Mouse (Mus musculus) subcutaneous adipose tissue, adult 2 months (tissue): ENCODE measurements around the gene Trim24. TPM values are rescaled to one million over a fixed set of nuclear protein-coding genes. Genes with fewer than 3 reads are reported as not detected.

Experiments
- polyA plus RNA-seq: library from polyadenylated mRNA; depleted of rRNA; stranded (reverse); fragments of >200 nt; gene quantifications from 2 replicates; pipeline ENCODE4 v1.2.3, GENCODE M21; 2012; ENCODE audit warnings: low replicate concordance; rRNA removed

Trim24 gene
- polyA plus RNA-seq, result 26.9 and 29.6 TPM in 2 replicates

DNA sequence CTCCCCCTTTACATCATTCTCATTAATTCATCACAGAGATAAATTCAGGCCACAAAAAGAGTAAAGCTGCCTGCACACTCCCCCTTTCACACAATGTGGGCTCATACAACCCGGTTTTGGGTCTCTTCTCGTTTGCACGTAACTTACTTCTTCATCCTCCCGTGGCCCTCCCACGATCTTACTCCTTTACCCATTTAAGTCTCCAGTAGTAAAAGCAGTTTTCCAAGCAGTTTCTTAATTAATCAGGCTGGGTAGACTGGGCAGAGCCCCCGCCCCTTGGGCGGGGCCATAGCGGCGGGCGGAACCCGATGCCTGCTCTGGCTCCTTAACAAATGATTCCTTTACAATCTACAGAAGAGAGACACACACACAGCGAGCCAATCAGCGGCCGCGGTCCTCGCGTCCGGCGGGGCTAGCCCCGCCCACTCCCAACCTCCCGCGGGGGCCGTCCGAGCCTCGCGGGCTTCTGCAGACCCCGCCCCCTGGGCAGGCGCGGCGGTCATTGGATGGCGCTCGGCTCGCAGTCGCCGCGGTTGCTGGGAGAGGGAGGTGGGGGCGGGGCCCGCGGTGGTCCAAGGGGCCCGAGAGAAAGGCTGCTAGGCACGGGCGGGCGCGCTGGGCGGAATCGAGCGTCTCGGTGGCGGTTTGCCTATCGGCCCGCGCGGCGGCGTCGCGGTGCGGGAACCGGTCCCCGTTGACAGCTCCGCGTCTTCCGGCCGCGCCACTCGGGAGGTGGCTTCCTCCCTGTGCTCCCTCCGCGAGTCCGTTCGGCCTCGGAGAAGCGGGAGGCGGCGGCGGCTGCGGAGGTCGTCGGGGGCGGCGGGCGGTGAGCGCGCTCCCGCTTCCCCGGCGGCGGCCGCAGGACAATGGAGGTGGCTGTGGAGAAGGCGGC, at the start of gene Trim24:
Trim24 (plus strand) TSS at position 567 of the 892 bp plus-strand sequence.

Other genes starting within 250 kb of the Trim24 start
- 3.1 and 7.2 TPM in 2 replicates for gene Svopl, start 176.2 kb downstream of the Trim24 start, polyA plus RNA-seq
- 13.4 TPM in 1 of 2 replicates, not detected in the other for gene Tmem213, start 238.4 kb downstream of the Trim24 start, polyA plus RNA-seq